Mouse (Mus musculus) retina, adult 2 months (tissue): ENCODE measurements at regions not wholly inside any gene's neighbourhood (a gene's known extent, or its start where the extent isn't known, plus 50 kb on each side); places are given as distances from the start of the nearest gene placed in this dataset.

ENCODE experiments used
- DNase-seq: peaks from one replicate; pipeline ENCODE4 v3.0.0-alpha.2; 2012; ENCODE audit warnings: low read depth, low spot score

GRCm38 (mm10) chr10:45957686-45958085, 380.1 kb downstream of the Hace1 start:
- no peak for DNase-seq

GRCm38 (mm10) chr10:45972240-45972639, 394.6 kb downstream of the Hace1 start:
- no peak for DNase-seq

- DNase-seq, result no peak
Measured at GRCm38 (mm10) chr10:45982731-45983274, 405.2 kb downstream of the Hace1 start.

- no peak for DNase-seq
Measured at GRCm38 (mm10) chr10:45983671-45984335, 406.2 kb downstream of the Hace1 start.

GRCm38 (mm10) chr10:45986341-45986740, 408.7 kb downstream of the Hace1 start:
- no peak for DNase-seq

GRCm38 (mm10) chr10:46006319-46006718, 428.7 kb downstream of the Hace1 start:
- no peak for DNase-seq

- peak; percentile 33 for DNase-seq
Measured at GRCm38 (mm10) chr10:46011916-46012596, 434.4 kb downstream of the Hace1 start.

GRCm38 (mm10) chr10:46012599-46012998, 435.0 kb downstream of the Hace1 start:
- no peak for DNase-seq

- no peak for DNase-seq
Measured at GRCm38 (mm10) chr10:46016295-46016694, 438.7 kb downstream of the Hace1 start.

- DNase-seq, result no peak
Measured at GRCm38 (mm10) chr10:46045474-46046093, 468.0 kb downstream of the Hace1 start.

- DNase-seq, result no peak
Measured at GRCm38 (mm10) chr10:46046094-46046749, 468.6 kb downstream of the Hace1 start.

GRCm38 (mm10) chr10:46046890-46047414, 469.3 kb downstream of the Hace1 start:
- DNase-seq, result no peak

- DNase-seq, result no peak
Measured at GRCm38 (mm10) chr10:46047591-46047990, 470.0 kb downstream of the Hace1 start.

GRCm38 (mm10) chr10:46057362-46058198, 480.0 kb downstream of the Hace1 start:
- peak; percentile 29 for DNase-seq

- no peak for DNase-seq
Measured at GRCm38 (mm10) chr10:46058199-46058472, 480.5 kb downstream of the Hace1 start.

- DNase-seq, result no peak
Measured at GRCm38 (mm10) chr10:46059285-46059684, 481.7 kb downstream of the Hace1 start.

- no peak for DNase-seq
Measured at GRCm38 (mm10) chr10:46063831-46064230, 486.2 kb downstream of the Hace1 start.

- no peak for DNase-seq
Measured at GRCm38 (mm10) chr10:46070766-46071165, 493.1 kb downstream of the Hace1 start.

GRCm38 (mm10) chr10:46071220-46071619, 493.6 kb downstream of the Hace1 start:
- DNase-seq, result no peak

- DNase-seq, result no peak
Measured at GRCm38 (mm10) chr10:46071810-46072549, 494.4 kb downstream of the Hace1 start.
